Mouse (Mus musculus) hindbrain, postnatal 0 days (tissue): ENCODE results near the gene Gm20388. TPM values are rescaled to one million over a fixed set of nuclear protein-coding genes. Genes with fewer than 3 reads are reported as not detected.

Experiments
- ATAC-seq: fragments of 200-750 bp; cut with Nextera tagmentation; 2 replicates; pipeline ENCODE4 v1.8.0; 2017; ENCODE audit warnings: mild to moderate bottlenecking, moderate TSS enrichment, moderate library complexity
- DNase-seq: peaks from one replicate; pipeline ENCODE4 v3.0.0-alpha.2; 2015; ENCODE audit warnings: low spot score
- H3K27ac ChIP-seq: fragments of 300-500 bp; sonication (generic); 2 replicates; pipeline ENCODE4 v1.5.1; 2014; ENCODE audit warnings: mild to moderate bottlenecking
- H3K27me3 ChIP-seq: fragments of 300-500 bp; sonication (generic); 2 replicates; pipeline ENCODE4 v1.6.1; 2014; ENCODE audit warnings: low read length, mixed read lengths; ENCODE audit not compliant: insufficient read depth
- H3K36me3 ChIP-seq: fragments of 300-500 bp; sonication (generic); 2 replicates; pipeline ENCODE4 v1.6.1; 2014; ENCODE audit warnings: low read length, mixed read lengths; ENCODE audit not compliant: insufficient read depth
- H3K4me1 ChIP-seq: fragments of 300-500 bp; sonication (generic); 2 replicates; pipeline ENCODE4 v1.6.1; 2014; ENCODE audit warnings: antibody characterized with exemption, low read length, mixed read lengths; ENCODE audit not compliant: insufficient read depth
- H3K4me2 ChIP-seq: fragments of 300-500 bp; sonication (generic); 2 replicates; pipeline ENCODE4 v1.6.1; 2014; ENCODE audit warnings: low read depth, mild to moderate bottlenecking, low read length, moderate library complexity, mixed read lengths
- H3K4me3 ChIP-seq: fragments of 300-500 bp; sonication (generic); 2 replicates; pipeline ENCODE4 v1.5.1; 2014; ENCODE audit warnings: low read length
- H3K9ac ChIP-seq: fragments of 300-500 bp; sonication (generic); replicated peaks from 2 replicates; pipeline ENCODE4 v1.6.1; 2014; ENCODE audit warnings: mild to moderate bottlenecking, low read length, moderate library complexity, mixed read lengths
- H3K9me3 ChIP-seq: fragments of 300-500 bp; sonication (generic); 2 replicates; pipeline ENCODE4 v1.6.1; 2016; ENCODE audit warnings: low read length, mixed read lengths
- CTCF ChIP-seq: IDR thresholded peaks from 2 replicates; pipeline ENCODE4 v1.5.1; 2016; ENCODE audit warnings: antibody characterized with exemption, control low read depth, low read depth
- WGBS: fragments of 180-500 bp; shearing (Covaris S2); extraction: QIAGEN DNeasy Blood & Tissue Kit; methylation state at CpG from one replicate; pipeline ENCODE4 v1.1.7; 2014; 5-methylcytosine and 5-hydroxymethylcytosine counted together
- polyA plus RNA-seq: library from polyadenylated mRNA; unstranded; fragments of >200 nt; fragmentation: Nextera tagmentation; extraction: Ambion mirVana; gene quantifications from 2 replicates; pipeline ENCODE4 v1.2.1, GENCODE M21; 2015
- total RNA-seq: library from RNA; depleted of rRNA; stranded (reverse); fragments of >200 nt; gene quantifications from 2 replicates; pipeline ENCODE4 v1.2.3, GENCODE M21; 2014

The Gm20388 gene
- total and polyA plus RNA-seq, 2 experiments from 2014 or later, result 71.3 TPM; not detected in 1

DNA sequence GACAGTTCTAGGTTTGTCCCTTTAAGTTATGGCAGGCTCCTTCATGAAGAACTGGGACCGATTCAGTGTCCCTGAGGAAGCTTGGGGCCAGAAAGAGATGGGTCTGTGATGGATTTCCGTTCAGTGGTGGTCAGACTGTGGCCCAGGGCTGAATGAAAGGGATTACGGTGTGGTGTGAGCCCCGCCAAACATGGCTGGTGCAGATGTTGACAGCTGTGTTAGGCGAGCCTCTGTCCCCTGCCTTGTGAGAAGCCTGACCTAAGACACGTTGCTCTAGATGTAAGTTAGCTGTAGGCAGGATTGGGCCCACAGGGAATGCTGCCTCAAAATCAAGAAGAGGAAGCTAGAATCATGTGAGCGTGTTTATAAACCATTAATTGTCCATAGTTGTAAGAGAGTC, 826.5 kb downstream of the Gm20388 start:
- Histone ChIP-seq H3K27ac (no peak overlapping the region), H3K27me3 (peaks cover 17% of the 10 kb centered on the region; the same call in 1 of the 2 replicates), H3K36me3 (no peaks in the 10 kb centered on the region), H3K9ac (no peak overlapping the region), H3K4me3 (no peak overlapping the region), H3K9me3 (no peaks in the 10 kb centered on the region), H3K4me2 (peak overlapping the region; percentile 98), H3K4me1 (0 out of 2 replicates have a peak, but pooled peaks cover 4% of the 10 kb centered on the region)
- no peak for ATAC-seq
- WGBS, result 71% methylated on average over 7 of the region's 7 CpGs
- no peak for DNase-seq
- TF ChIP-seq CTCF, result no peak

DNA sequence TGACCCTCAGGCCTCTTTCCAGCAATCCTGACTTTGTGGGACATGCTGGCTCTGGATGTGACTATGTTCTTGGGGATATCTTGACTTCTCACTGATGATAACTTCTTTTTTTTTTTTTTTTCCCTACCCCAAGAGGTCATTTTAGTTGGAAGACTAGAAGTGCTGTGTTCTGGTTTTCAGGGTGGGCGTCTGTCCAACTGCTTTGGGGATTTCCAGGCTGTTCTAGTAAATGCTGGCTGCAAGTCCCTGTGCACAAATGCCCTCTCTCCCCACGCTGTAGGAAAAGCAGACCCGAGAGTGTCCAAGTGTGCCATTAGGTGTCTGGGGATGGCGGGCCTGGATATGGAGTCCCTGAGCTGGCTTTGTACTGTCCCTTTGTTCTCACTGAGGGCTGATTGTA, 828.1 kb downstream of the Gm20388 start:
- 62% methylated on average over 4 of the region's 4 CpGs for WGBS

DNA sequence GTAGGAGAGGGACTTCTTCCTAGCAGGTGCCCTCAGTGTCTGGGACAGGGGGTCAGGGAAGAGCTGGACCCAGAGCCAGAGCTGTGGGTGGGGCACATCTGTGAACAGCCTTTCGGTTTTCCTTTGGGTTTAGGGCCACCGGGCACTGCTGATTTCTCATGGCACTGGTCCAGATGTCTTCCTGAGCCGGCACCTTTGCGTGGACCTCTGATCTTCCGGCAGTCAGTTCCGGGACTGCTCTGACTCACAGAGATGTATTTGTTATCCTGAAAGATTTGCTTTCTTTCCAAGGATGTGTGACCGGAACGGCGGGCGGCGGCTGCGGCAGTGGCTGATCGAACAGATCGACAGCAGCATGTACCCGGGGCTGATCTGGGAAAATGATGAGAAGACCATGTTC, 828.9 kb downstream of the Gm20388 start:
- ATAC-seq (no peak), DNase-seq (no peak)
- no peak overlapping the region for H3K9ac ChIP-seq
- H3K4me3 ChIP-seq, result no peak overlapping the region
- no peak overlapping the region for H3K27ac ChIP-seq
- WGBS, result 91% methylated on average over 15 of the region's 15 CpGs
- H3K4me2 ChIP-seq, result no peak overlapping the region
- no peaks in the 10 kb centered on the region for H3K36me3 ChIP-seq
- H3K4me1 ChIP-seq, result 0 out of 2 replicates have a peak, but pooled peaks cover 4% of the 10 kb centered on the region
- H3K9me3 ChIP-seq, result no peaks in the 10 kb centered on the region
- TF ChIP-seq CTCF, result no peak
- H3K27me3 ChIP-seq, result peaks cover 13% of the 10 kb centered on the region; the same call in 1 of the 2 replicates

More for the DNA sequence above, 828.1 kb downstream of the Gm20388 start:
- no peak for ATAC-seq
- no peak for TF ChIP-seq CTCF
- Histone ChIP-seq H3K27me3 (peaks cover 14% of the 10 kb centered on the region; the same call in 1 of the 2 replicates), H3K36me3 (no peaks in the 10 kb centered on the region), H3K4me1 (0 out of 2 replicates have a peak, but pooled peaks cover 4% of the 10 kb centered on the region), H3K9ac (no peak overlapping the region), H3K4me2 (no peak overlapping the region), H3K4me3 (no peak overlapping the region), H3K27ac (no peak overlapping the region), H3K9me3 (no peaks in the 10 kb centered on the region)
- no peak for DNase-seq

DNA sequence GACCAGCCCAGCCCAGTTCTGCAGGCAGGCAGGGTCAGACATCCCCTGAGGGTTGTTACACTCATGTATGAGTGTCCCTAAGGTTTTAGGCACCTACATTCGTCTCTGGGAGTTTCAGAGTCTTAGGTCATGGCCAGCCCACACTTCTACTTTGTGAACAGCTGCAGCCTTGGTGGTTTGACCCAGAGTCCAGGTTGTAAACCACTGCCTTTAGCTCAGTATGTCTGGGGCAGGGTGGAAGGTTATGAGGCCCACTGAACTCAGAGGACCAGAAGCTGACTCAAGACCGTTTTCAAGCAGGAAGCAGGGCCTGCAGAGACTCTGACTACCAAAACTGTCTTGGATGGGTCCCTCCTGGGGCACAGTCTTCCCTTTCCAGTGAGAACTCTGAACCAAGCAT, 829.9 kb downstream of the Gm20388 start:
- Histone ChIP-seq H3K27me3 (peaks cover 6% of the 10 kb centered on the region; the same call in 1 of the 2 replicates), H3K27ac (no peak overlapping the region), H3K4me1 (0 out of 2 replicates have a peak, but pooled peaks cover 2% of the 10 kb centered on the region), H3K4me2 (no peak overlapping the region), H3K36me3 (no peaks in the 10 kb centered on the region), H3K9me3 (no peaks in the 10 kb centered on the region), H3K4me3 (no peak overlapping the region), H3K9ac (no peak overlapping the region)
- WGBS, result 75% methylated on average over 2 of the region's 2 CpGs
- no peak for TF ChIP-seq CTCF
- no peak for ATAC-seq
- DNase-seq, result no peak

DNA sequence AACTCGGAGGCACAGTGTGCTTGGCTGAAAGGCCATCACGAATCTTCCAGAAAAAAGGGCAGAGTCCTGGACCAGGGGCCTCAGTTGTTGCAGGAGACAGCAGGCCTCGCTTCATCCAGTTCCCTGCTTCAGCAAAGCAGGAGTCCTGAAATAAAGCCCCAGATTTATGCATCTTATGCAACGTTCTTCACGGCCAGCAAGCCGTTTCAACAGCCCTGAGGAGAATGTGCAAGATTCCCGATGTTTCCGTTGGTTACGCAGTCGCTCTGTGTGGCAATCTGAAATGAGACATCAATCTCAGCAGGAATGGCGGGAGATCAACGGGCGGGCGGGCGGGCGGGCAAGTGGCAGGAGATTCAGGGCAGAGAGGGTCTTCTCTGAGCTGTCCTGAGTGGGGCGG, 830.4 kb downstream of the Gm20388 start:
- no peak overlapping the region for H3K4me2 ChIP-seq
- H3K36me3 ChIP-seq, result no peaks in the 10 kb centered on the region
- no peak for TF ChIP-seq CTCF
- H3K9me3 ChIP-seq, result no peaks in the 10 kb centered on the region
- H3K4me1 ChIP-seq, result no peaks in the 10 kb centered on the region
- 44% methylated on average over 17 of the region's 17 CpGs for WGBS
- DNase-seq, result no peak
- ATAC-seq, result no peak
- no peak overlapping the region for H3K4me3 ChIP-seq
- H3K9ac ChIP-seq, result no peak overlapping the region
- no peak overlapping the region for H3K27ac ChIP-seq
- H3K27me3 ChIP-seq, result peaks cover 6% of the 10 kb centered on the region; the same call in 1 of the 2 replicates

DNA sequence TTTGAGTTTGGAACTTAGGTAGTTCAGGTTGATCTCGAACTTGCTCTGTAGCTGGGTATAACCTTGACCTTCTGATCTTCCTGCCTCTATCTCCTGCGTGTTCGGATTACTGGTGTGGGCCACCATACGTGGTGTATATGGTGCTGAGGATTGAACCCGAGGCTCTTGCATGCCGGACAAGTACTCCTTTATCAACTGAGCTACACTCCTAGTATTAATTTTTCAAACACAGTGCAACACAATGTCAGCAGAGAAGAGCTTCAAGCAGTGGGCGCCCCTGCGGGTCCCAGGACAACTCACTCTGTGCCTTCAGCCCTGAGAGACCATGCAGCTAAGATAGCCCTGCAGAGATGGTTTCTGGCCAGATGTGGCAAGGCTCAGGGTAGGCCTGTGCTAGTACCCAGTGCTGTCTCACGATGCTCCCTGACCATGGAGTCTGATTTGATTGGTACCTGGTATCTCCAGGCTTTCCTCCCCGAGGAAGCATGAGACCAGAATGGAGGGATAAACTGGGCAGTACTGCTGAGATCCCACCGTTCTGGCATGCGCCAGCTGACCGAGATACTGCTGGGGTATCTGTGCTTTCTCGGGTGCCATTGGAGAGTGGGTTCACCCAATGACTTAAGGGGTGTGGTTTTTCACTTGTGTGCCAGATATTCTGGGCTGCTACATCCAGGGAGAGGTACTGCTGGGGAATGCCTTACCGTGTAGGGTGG, 831.3 kb downstream of the Gm20388 start:
- H3K4me2 ChIP-seq, result no peak overlapping the region
- ATAC-seq, result no peak
- H3K27me3 ChIP-seq, result peaks cover 5% of the 10 kb centered on the region; the same call in 1 of the 2 replicates
- 91% methylated on average over 15 of the region's 15 CpGs for WGBS
- no peak for DNase-seq
- no peaks in the 10 kb centered on the region for H3K36me3 ChIP-seq
- no peaks in the 10 kb centered on the region for H3K9me3 ChIP-seq
- no peak overlapping the region for H3K4me3 ChIP-seq
- no peak for TF ChIP-seq CTCF
- H3K27ac ChIP-seq, result no peak overlapping the region
- H3K4me1 ChIP-seq, result no peaks in the 10 kb centered on the region
- no peak overlapping the region for H3K9ac ChIP-seq
